Mouse (Mus musculus): ENCODE results near the gene Ctns. TPM values are rescaled to one million over a fixed set of nuclear protein-coding genes. Genes with fewer than 3 reads are reported as not detected.

The Ctns gene
- polyA plus RNA-seq, 1 experiment from 2014 or later: 13.9 TPM

GRCm38 (mm10) chr11:73168576-73168975, 30.3 kb downstream of the Ctns start:
- Histone ChIP-seq H3K27me3 (replicated peaks) (no peaks in the 10 kb centered on the region), H3K36me3 (peaks cover 8% of the 10 kb centered on the region)
- no peak for ATAC-seq (ENCODE audit: insufficient number of reproducible peaks, low FRiP score)

GRCm38 (mm10) chr11:73168071-73168470, 30.8 kb downstream of the Ctns start:
- WGBS: 80% methylated on average over 8 of the region's 8 CpGs
- no peak overlapping the region for H3K4me2 ChIP-seq
- no peaks in the 10 kb centered on the region for H3K9me3 ChIP-seq (replicated peaks)
- H3K9ac ChIP-seq: no peak overlapping the region
- no peak for ATAC-seq (ENCODE audit: insufficient number of reproducible peaks, low FRiP score)
- no peaks in the 10 kb centered on the region for H3K27me3 ChIP-seq (replicated peaks)
- peaks cover 8% of the 10 kb centered on the region; the same call in 1 of the 2 replicates for H3K36me3 ChIP-seq
- H3K27ac ChIP-seq (ENCODE audit: poor library complexity, severe bottlenecking): no peak overlapping the region
- peaks cover 19% of the 10 kb centered on the region for H3K4me1 ChIP-seq (replicated peaks)
- no peak overlapping the region for H3K4me3 ChIP-seq

More at GRCm38 (mm10) chr11:73168576-73168975, 30.3 kb downstream of the Ctns start:
- Histone ChIP-seq H3K9ac (no peak overlapping the region), H3K27ac (ENCODE audit: poor library complexity, severe bottlenecking) (no peak overlapping the region), H3K4me2 (no peak overlapping the region), H3K4me3 (no peak overlapping the region), H3K9me3 (replicated peaks) (no peaks in the 10 kb centered on the region), H3K4me1 (replicated peaks) (peaks cover 19% of the 10 kb centered on the region)
- 74% methylated on average over 6 of the region's 6 CpGs for WGBS

GRCm38 (mm10) chr11:73162284-73162683, 36.6 kb downstream of the Ctns start:
- no peaks in the 10 kb centered on the region for H3K9me3 ChIP-seq (replicated peaks)
- H3K4me2 ChIP-seq: no peak overlapping the region
- no peak for ATAC-seq (ENCODE audit: insufficient number of reproducible peaks, low FRiP score)
- H3K36me3 ChIP-seq: no peaks in the 10 kb centered on the region
- H3K27me3 ChIP-seq (replicated peaks): peaks cover 39% of the 10 kb centered on the region
- no peak overlapping the region for H3K4me3 ChIP-seq
- no peak overlapping the region for H3K27ac ChIP-seq (ENCODE audit: poor library complexity, severe bottlenecking)
- no peak overlapping the region for H3K9ac ChIP-seq
- H3K4me1 ChIP-seq (replicated peaks): peaks cover 27% of the 10 kb centered on the region
- 72% methylated on average over 5 of the region's 5 CpGs for WGBS

GRCm38 (mm10) chr11:73161616-73162015, 37.2 kb downstream of the Ctns start:
- Histone ChIP-seq H3K9me3 (replicated peaks) (no peaks in the 10 kb centered on the region), H3K4me2 (no peak overlapping the region; the same call in 1 of the 2 replicates), H3K9ac (no peak overlapping the region), H3K4me3 (no peak overlapping the region), H3K27me3 (replicated peaks) (peaks cover 46% of the 10 kb centered on the region), H3K4me1 (replicated peaks) (peaks cover 22% of the 10 kb centered on the region), H3K36me3 (no peaks in the 10 kb centered on the region), H3K27ac (ENCODE audit: poor library complexity, severe bottlenecking) (no peak overlapping the region)
- ATAC-seq (ENCODE audit: insufficient number of reproducible peaks, low FRiP score): no peak
- 78% methylated on average over 4 of the region's 4 CpGs for WGBS

GRCm38 (mm10) chr11:73160811-73161200, 38.0 kb downstream of the Ctns start:
- Histone ChIP-seq H3K27ac (ENCODE audit: poor library complexity, severe bottlenecking) (0 out of 2 replicates have a peak overlapping the region, but pooled peaks have one; percentile 20), H3K36me3 (no peaks in the 10 kb centered on the region), H3K4me1 (replicated peaks) (peaks cover 20% of the 10 kb centered on the region), H3K27me3 (replicated peaks) (peaks cover 48% of the 10 kb centered on the region), H3K4me3 (peak overlapping the region; percentile 57), H3K4me2 (peak overlapping the region; percentile 94), H3K9ac (peak overlapping the region; percentile 81), H3K9me3 (replicated peaks) (no peaks in the 10 kb centered on the region)
- WGBS: 18% methylated on average over 6 of the region's 6 CpGs
- no peak for ATAC-seq (ENCODE audit: insufficient number of reproducible peaks, low FRiP score)

GRCm38 (mm10) chr11:73159957-73160810, 38.7 kb downstream of the Ctns start, which contains the start of gene P2rx5:
P2rx5 (plus strand) TSS chr11:73160421.
- Histone ChIP-seq H3K4me3 (peak within 1 kb of the TSS; percentile 57), H3K4me2 (peak within 1 kb of the TSS; percentile 94), H3K27ac (ENCODE audit: poor library complexity, severe bottlenecking) (0 out of 2 replicates have a peak within 1 kb of the TSS, but pooled peaks have one; percentile 20), H3K9ac (peak within 1 kb of the TSS; percentile 81), H3K27me3 (replicated peaks) (peaks cover 50% of the 10 kb centered on the region), H3K4me1 (replicated peaks) (peaks cover 20% of the 10 kb centered on the region), H3K36me3 (no peaks in the 10 kb centered on the region), H3K9me3 (replicated peaks) (no peaks in the 10 kb centered on the region)
- peak; percentile 67 for ATAC-seq (ENCODE audit: insufficient number of reproducible peaks, low FRiP score)
- WGBS: 3% methylated on average over 49 of the region's 49 CpGs

- H3K27me3 ChIP-seq (replicated peaks): peaks cover 38% of the 10 kb centered on the region
- H3K9ac ChIP-seq: no peak overlapping the region
- no peak overlapping the region for H3K4me2 ChIP-seq
- no peak overlapping the region for H3K27ac ChIP-seq (ENCODE audit: poor library complexity, severe bottlenecking)
- WGBS: 73% methylated on average over 6 of the region's 6 CpGs
- no peaks in the 10 kb centered on the region for H3K9me3 ChIP-seq (replicated peaks)
- peaks cover 4% of the 10 kb centered on the region for H3K4me1 ChIP-seq (replicated peaks)
- H3K36me3 ChIP-seq: no peaks in the 10 kb centered on the region
- ATAC-seq (ENCODE audit: insufficient number of reproducible peaks, low FRiP score): no peak
- no peak overlapping the region for H3K4me3 ChIP-seq
Measured at GRCm38 (mm10) chr11:73155071-73155470, 43.8 kb downstream of the Ctns start.

GRCm38 (mm10) chr11:73148209-73148608, 50.6 kb downstream of the Ctns start:
- WGBS: 78% methylated on average over 9 of the region's 9 CpGs
- Histone ChIP-seq H3K9ac (no peak overlapping the region), H3K9me3 (replicated peaks) (no peaks in the 10 kb centered on the region), H3K4me1 (replicated peaks) (peaks cover 14% of the 10 kb centered on the region), H3K36me3 (no peaks in the 10 kb centered on the region), H3K27me3 (replicated peaks) (no peaks in the 10 kb centered on the region), H3K4me2 (no peak overlapping the region), H3K4me3 (no peak overlapping the region), H3K27ac (ENCODE audit: poor library complexity, severe bottlenecking) (no peak overlapping the region)
- ATAC-seq (ENCODE audit: insufficient number of reproducible peaks, low FRiP score): no peak

- no peak overlapping the region for H3K4me3 ChIP-seq
- no peak overlapping the region for H3K4me2 ChIP-seq
- no peak overlapping the region for H3K27ac ChIP-seq (ENCODE audit: poor library complexity, severe bottlenecking)
- WGBS: 42% methylated on average over 7 of the region's 7 CpGs
- no peaks in the 10 kb centered on the region for H3K9me3 ChIP-seq (replicated peaks)
- peaks cover 14% of the 10 kb centered on the region for H3K4me1 ChIP-seq (replicated peaks)
- no peaks in the 10 kb centered on the region for H3K36me3 ChIP-seq
- no peak for ATAC-seq (ENCODE audit: insufficient number of reproducible peaks, low FRiP score)
- no peaks in the 10 kb centered on the region for H3K27me3 ChIP-seq (replicated peaks)
- no peak overlapping the region for H3K9ac ChIP-seq
Measured at GRCm38 (mm10) chr11:73146975-73147365, 51.9 kb downstream of the Ctns start.

GRCm38 (mm10) chr11:73146026-73146974, 52.5 kb downstream of the Ctns start:
- Histone ChIP-seq H3K4me2 (no peak overlapping the region), H3K4me1 (replicated peaks) (peaks cover 14% of the 10 kb centered on the region), H3K27me3 (replicated peaks) (no peaks in the 10 kb centered on the region), H3K36me3 (no peaks in the 10 kb centered on the region), H3K4me3 (no peak overlapping the region), H3K9me3 (replicated peaks) (no peaks in the 10 kb centered on the region), H3K9ac (no peak overlapping the region), H3K27ac (ENCODE audit: poor library complexity, severe bottlenecking) (no peak overlapping the region)
- WGBS: 61% methylated on average over 11 of the region's 11 CpGs
- ATAC-seq (ENCODE audit: insufficient number of reproducible peaks, low FRiP score): 0 out of 2 replicates have a peak, but pooled peaks have one; percentile 39

GRCm38 (mm10) chr11:73144261-73144681, 54.6 kb downstream of the Ctns start:
- Histone ChIP-seq H3K4me3 (no peak overlapping the region), H3K9ac (no peak overlapping the region), H3K4me1 (replicated peaks) (peaks cover 14% of the 10 kb centered on the region), H3K4me2 (no peak overlapping the region), H3K36me3 (no peaks in the 10 kb centered on the region), H3K9me3 (replicated peaks) (no peaks in the 10 kb centered on the region), H3K27ac (ENCODE audit: poor library complexity, severe bottlenecking) (no peak overlapping the region), H3K27me3 (replicated peaks) (no peaks in the 10 kb centered on the region)
- no peak for ATAC-seq (ENCODE audit: insufficient number of reproducible peaks, low FRiP score)
- WGBS: 71% methylated on average over 1 of the region's 1 CpGs
